Mouse (Mus musculus) CH12.LX (cell line): ENCODE measurements around the gene Mrpl55. TPM values are rescaled to one million over a fixed set of nuclear protein-coding genes. Genes with fewer than 3 reads are reported as not detected.
A peak's percentile ranks its signal among the peaks of the same experiment; 100 is the strongest.

ENCODE experiments used
- DNase-seq: peaks from one replicate; pipeline ENCODE4 v3.0.0-alpha.2; 2013; ENCODE audit errors: extremely low read depth
- H3K27ac ChIP-seq: 2 replicates; pipeline ENCODE4 v1.5.1; 2012; ENCODE audit warnings: low read depth, mild to moderate bottlenecking, control low read depth, moderate library complexity; ENCODE audit not compliant: insufficient read depth
- H3K27me3 ChIP-seq: replicated peaks from 2 replicates; pipeline ENCODE3; 2012; ENCODE audit warnings: inconsistent platforms
- H3K36me3 ChIP-seq, 2 experiments: replicated peaks in 1 of 2; 2 replicates each; pipeline versions ENCODE3 to v1.6.1; 2012; ENCODE audit warnings: inconsistent platforms in 1 of 2, low read length in 1 of 2, mild to moderate bottlenecking in 1 of 2, mixed read lengths in 1 of 2, moderate library complexity in 1 of 2; ENCODE audit not compliant: control insufficient read depth in 1 of 2, insufficient read depth in 1 of 2
- H3K4me1 ChIP-seq, 2 experiments: 2 replicates each; pipeline ENCODE4 v1.6.1; 2012; ENCODE audit warnings: inconsistent platforms in 1 of 2, moderate library complexity in 1 of 2; ENCODE audit not compliant: insufficient read depth in 2 of 2, control insufficient read depth in 1 of 2
- H3K4me2 ChIP-seq: 2 replicates; pipeline ENCODE4 v1.6.1; 2012; ENCODE audit warnings: low read depth, mild to moderate bottlenecking, control low read depth; ENCODE audit not compliant: poor library complexity, insufficient read depth, severe bottlenecking
- H3K4me3 ChIP-seq, 3 experiments: fragments of 150-350 bp in 1 of 3; sonication (generic) in 1 of 3; replicated peaks in 1 of 3; 2 replicates each; pipeline versions ENCODE3 to v1.5.1; 2011 to 2012; ENCODE audit warnings: low read depth in 2 of 3, low read length in 2 of 3, mild to moderate bottlenecking in 2 of 3, moderate library complexity in 2 of 3, control low read depth in 1 of 3, improper control_type of control experiment in 1 of 3, inconsistent platforms in 1 of 3, mixed read lengths in 1 of 3; ENCODE audit not compliant: poor library complexity in 1 of 3
- H3K79me2 ChIP-seq: replicated peaks from 2 replicates; pipeline ENCODE4 v1.6.1; 2012; ENCODE audit warnings: mild to moderate bottlenecking, moderate library complexity; ENCODE audit not compliant: control insufficient read depth, poor library complexity, insufficient read depth, severe bottlenecking; ENCODE audit errors: extremely low read depth
- H3K9ac ChIP-seq: 2 replicates; pipeline ENCODE4 v1.6.1; 2012; ENCODE audit warnings: low read depth, mild to moderate bottlenecking, control low read depth, moderate library complexity; ENCODE audit not compliant: insufficient read depth
- H3K9me3 ChIP-seq: replicated peaks from 2 replicates; pipeline ENCODE3; 2012; ENCODE audit warnings: low read length, inconsistent platforms, mixed read lengths
- BHLHE40 ChIP-seq: IDR thresholded peaks from 2 replicates; pipeline ENCODE4 v1.6.1; 2011; ENCODE audit warnings: mild to moderate bottlenecking, low read depth, low read length, improper control_type of control experiment
- CHD1 ChIP-seq: IDR thresholded peaks from 2 replicates; pipeline ENCODE4 v1.6.1; 2012; ENCODE audit warnings: low read depth, low read length, improper control_type of control experiment, inconsistent platforms
- CHD2 ChIP-seq: IDR thresholded peaks from 2 replicates; pipeline ENCODE4 v1.6.1; 2011; ENCODE audit warnings: low read length, improper control_type of control experiment
- CTCF ChIP-seq, 2 experiments: IDR thresholded peaks in 1 of 2; conservative IDR thresholded peaks in 1 of 2; 2 replicates each; pipeline ENCODE4 v1.5.1; 2011 to 2012; ENCODE audit warnings: low read depth in 2 of 2, low read length in 2 of 2, improper control_type of control experiment in 1 of 2, inconsistent platforms in 1 of 2, mild to moderate bottlenecking in 1 of 2, moderate library complexity in 1 of 2
- E2F4 ChIP-seq: IDR thresholded peaks from 2 replicates; pipeline ENCODE4 v1.6.1; 2011; ENCODE audit warnings: low read depth, low read length, improper control_type of control experiment; ENCODE audit not compliant: insufficient replicate concordance
- ELF1 ChIP-seq: IDR thresholded peaks from 2 replicates; pipeline ENCODE4 v1.6.1; 2014; ENCODE audit warnings: low read depth, mild to moderate bottlenecking, inconsistent platforms, low read length, improper control_type of control experiment
- EP300 ChIP-seq: IDR thresholded peaks from 2 replicates; pipeline ENCODE4 v1.6.1; 2011; ENCODE audit warnings: low read length, improper control_type of control experiment
- ETS1 ChIP-seq: conservative IDR thresholded peaks from 2 replicates; pipeline ENCODE4 v1.6.1; 2012; ENCODE audit warnings: low read depth, mild to moderate bottlenecking, inconsistent platforms, low read length, improper control_type of control experiment, moderate library complexity
- GABPA ChIP-seq: IDR thresholded peaks from 2 replicates; pipeline ENCODE4 v1.6.1; 2012; ENCODE audit warnings: low read depth, low read length, improper control_type of control experiment, inconsistent platforms; ENCODE audit not compliant: insufficient replicate concordance
- HCFC1 ChIP-seq: IDR thresholded peaks from 2 replicates; pipeline ENCODE4 v1.6.1; 2012; ENCODE audit warnings: low read depth, mild to moderate bottlenecking, inconsistent platforms, low read length, improper control_type of control experiment
- IRF4 ChIP-seq: IDR thresholded peaks from 2 replicates; pipeline ENCODE4 v1.6.1; 2014; ENCODE audit warnings: low read depth, mild to moderate bottlenecking, inconsistent platforms, low read length, improper control_type of control experiment
- JUN ChIP-seq: IDR thresholded peaks from 2 replicates; pipeline ENCODE4 v1.6.1; 2011; ENCODE audit warnings: low read depth, mild to moderate bottlenecking, low read length, improper control_type of control experiment, moderate library complexity; ENCODE audit not compliant: insufficient read depth
- JUND ChIP-seq: conservative IDR thresholded peaks from 2 replicates; pipeline ENCODE4 v1.6.1; 2011; ENCODE audit warnings: low read depth, low read length, improper control_type of control experiment
- KAT2A ChIP-seq: IDR thresholded peaks from 2 replicates; pipeline ENCODE4 v1.6.1; 2012; ENCODE audit warnings: low read length, improper control_type of control experiment, inconsistent platforms; ENCODE audit not compliant: insufficient replicate concordance
- MAFK ChIP-seq: IDR thresholded peaks from 2 replicates; pipeline ENCODE4 v1.6.1; 2011; ENCODE audit warnings: low read length, improper control_type of control experiment; ENCODE audit not compliant: insufficient replicate concordance
- MAX ChIP-seq: IDR thresholded peaks from 2 replicates; pipeline ENCODE4 v1.6.1; 2011; ENCODE audit warnings: low read length, improper control_type of control experiment
- MAZ ChIP-seq: IDR thresholded peaks from 2 replicates; pipeline ENCODE4 v1.6.1; 2012; ENCODE audit warnings: low read depth, mild to moderate bottlenecking, inconsistent platforms, low read length, improper control_type of control experiment, moderate library complexity
- MEF2A ChIP-seq: IDR thresholded peaks from 2 replicates; pipeline ENCODE4 v1.6.1; 2014; ENCODE audit warnings: low read depth, mild to moderate bottlenecking, inconsistent platforms, low read length, improper control_type of control experiment, borderline replicate concordance
- MXI1 ChIP-seq: IDR thresholded peaks from 2 replicates; pipeline ENCODE4 v1.6.1; 2011; ENCODE audit warnings: mild to moderate bottlenecking, low read depth, low read length, improper control_type of control experiment
- MYC ChIP-seq: IDR thresholded peaks from 2 replicates; pipeline ENCODE4 v1.6.1; 2011; ENCODE audit warnings: low read depth, mild to moderate bottlenecking, improper control_type of control experiment, low read length
- NELFE ChIP-seq: IDR thresholded peaks from 2 replicates; pipeline ENCODE4 v1.6.1; 2011; ENCODE audit warnings: low read depth, low read length, improper control_type of control experiment
- NRF1 ChIP-seq: IDR thresholded peaks from 2 replicates; pipeline ENCODE4 v1.6.1; 2014; ENCODE audit warnings: low read depth, mild to moderate bottlenecking, inconsistent platforms, low read length, improper control_type of control experiment, moderate library complexity
- PAX5 ChIP-seq: IDR thresholded peaks from 2 replicates; pipeline ENCODE4 v1.6.1; 2012; ENCODE audit warnings: low read length, inconsistent platforms, mixed read lengths
- POLR2A ChIP-seq: IDR thresholded peaks from 2 replicates; pipeline ENCODE4 v1.6.1; 2011; ENCODE audit warnings: low read depth, mild to moderate bottlenecking, improper control_type of control experiment, low read length
- POLR2AphosphoS2 ChIP-seq: IDR thresholded peaks from 2 replicates; pipeline ENCODE4 v1.6.1; 2011; ENCODE audit warnings: low read depth, low read length, improper control_type of control experiment
- RAD21 ChIP-seq: IDR thresholded peaks from 2 replicates; pipeline ENCODE4 v1.6.1; 2011; ENCODE audit warnings: low read depth, mild to moderate bottlenecking, low read length, improper control_type of control experiment, moderate library complexity
- RCOR1 ChIP-seq: conservative IDR thresholded peaks from 2 replicates; pipeline ENCODE4 v1.6.1; 2012; ENCODE audit warnings: low read depth, mild to moderate bottlenecking, inconsistent platforms, low read length, improper control_type of control experiment
- SIN3A ChIP-seq: IDR thresholded peaks from 2 replicates; pipeline ENCODE4 v1.6.1; 2012; ENCODE audit warnings: low read length, improper control_type of control experiment, inconsistent platforms
- SMC3 ChIP-seq: IDR thresholded peaks from 2 replicates; pipeline ENCODE4 v1.6.1; 2011; ENCODE audit warnings: low read depth, low read length, improper control_type of control experiment
- TBP ChIP-seq: conservative IDR thresholded peaks from 2 replicates; pipeline ENCODE4 v1.6.1; 2011; ENCODE audit warnings: low read depth, low read length, improper control_type of control experiment
- TCF12 ChIP-seq: IDR thresholded peaks from 2 replicates; pipeline ENCODE4 v1.6.1; 2014; ENCODE audit warnings: low read depth, mild to moderate bottlenecking, inconsistent platforms, low read length, improper control_type of control experiment
- UBTF ChIP-seq: IDR thresholded peaks from 2 replicates; pipeline ENCODE4 v1.6.1; 2012; ENCODE audit warnings: low read depth, mild to moderate bottlenecking, inconsistent platforms, low read length, improper control_type of control experiment, moderate library complexity
- USF1 ChIP-seq: IDR thresholded peaks from 2 replicates; pipeline ENCODE4 v1.6.1; 2014; ENCODE audit warnings: low read depth, mild to moderate bottlenecking, inconsistent platforms, low read length, improper control_type of control experiment
- USF2 ChIP-seq: conservative IDR thresholded peaks from 2 replicates; pipeline ENCODE4 v1.6.1; 2011; ENCODE audit warnings: low read depth, low read length, improper control_type of control experiment
- ZC3H11A ChIP-seq: IDR thresholded peaks from 2 replicates; pipeline ENCODE4 v1.6.1; 2012; ENCODE audit warnings: low read depth, mild to moderate bottlenecking, inconsistent platforms, low read length, improper control_type of control experiment
- ZKSCAN1 ChIP-seq: IDR thresholded peaks from 2 replicates; pipeline ENCODE4 v1.6.1; 2012; ENCODE audit warnings: low read depth, inconsistent platforms, low read length, improper control_type of control experiment, borderline replicate concordance
- ZMIZ1 ChIP-seq: IDR thresholded peaks from 2 replicates; pipeline ENCODE4 v1.6.1; 2012; ENCODE audit warnings: low read depth, mild to moderate bottlenecking, inconsistent platforms, low read length, improper control_type of control experiment
- ZNF384 ChIP-seq: IDR thresholded peaks from 2 replicates; pipeline ENCODE4 v1.6.1; 2012; ENCODE audit warnings: low read depth, low read length, improper control_type of control experiment, inconsistent platforms
- dilution Hi-C: fragments of 300-500 bp; cut with MboI; formaldehyde crosslinking; loops from 2 replicates; pipeline ENCODE4 v1.14.3; 2020; ENCODE audit warnings: low sequenced_read_pairs; ENCODE audit not compliant: extremely low pct_unique_long_range_greater_than_20kb, extremely low pct_ligation_motif_present
- in situ Hi-C: fragments of 300-500 bp; cut with MboI; formaldehyde crosslinking; loops from 3 replicates; pipeline ENCODE4 v1.14.3; 2019; ENCODE audit warnings: low sequenced_read_pairs, low pct_ligation_motif_present, low pct_unique_long_range_greater_than_20kb, mixed read lengths
- polyA plus RNA-seq: library from polyadenylated mRNA; unstranded; fragments of >175 nt; gene quantifications from 2 replicates; pipeline ENCODE4 v1.2.1, GENCODE M21; 2012; ENCODE audit warnings: low read depth; ENCODE audit not compliant: insufficient read length
- total RNA-seq, 2 experiments: library from RNA; depleted of rRNA; stranded (reverse); fragments of 300-350 nt in 1 of 2; fragments of >200 nt in 1 of 2; gene quantifications; 2 replicates each; pipeline ENCODE4 v1.2.3; 2012 to 2014

The Mrpl55 gene
- total and polyA plus RNA-seq, 3 experiments, result 74.4 to 92.9 (median 88.2) TPM

DNA sequence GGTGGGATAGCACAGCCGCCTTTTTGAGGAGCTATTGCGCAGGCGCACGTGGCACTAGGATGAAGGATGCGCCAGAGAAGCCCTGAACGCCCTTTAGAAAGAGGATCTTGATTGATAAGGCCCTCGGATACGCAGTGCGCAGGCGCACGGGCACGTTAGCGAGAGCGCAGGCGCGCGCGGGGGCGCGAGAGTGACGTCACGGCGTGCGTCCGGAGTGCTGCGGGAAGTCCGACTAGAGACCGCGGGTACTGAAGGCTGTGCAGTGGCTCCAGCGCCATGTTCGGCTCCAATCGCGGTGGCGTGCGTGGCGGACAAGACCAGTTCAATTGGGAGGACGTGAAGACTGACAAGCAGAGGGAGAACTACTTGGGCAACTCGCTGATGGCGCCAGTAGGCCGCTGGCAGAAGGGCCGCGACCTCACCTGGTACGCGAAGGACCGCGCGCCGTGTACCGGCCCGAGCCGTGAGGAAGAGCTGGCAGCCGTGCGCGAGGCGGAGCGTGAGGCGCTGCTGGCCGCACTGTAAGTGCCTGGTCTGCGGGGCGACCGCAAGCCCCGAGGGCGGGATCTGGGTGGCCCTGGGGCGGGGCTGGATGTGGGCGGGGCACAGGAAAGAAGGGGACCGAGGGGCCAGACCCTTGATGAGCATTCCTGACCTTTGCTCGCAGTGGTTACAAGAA is 6.0 kb downstream of the Mrpl55 start, which contains the start of gene 2310033P09Rik:
Gene 2310033P09Rik, plus strand, starts transcription at position 169 of the 679 bp plus-strand sequence.
- dilution Hi-C loops, result no loop called here
- Histone ChIP-seq H3K4me1 (peaks cover 5 to 46% of the 10 kb centered on the region in 2 experiments; a peak in 3 of 4 replicates), H3K9ac (peak within 1 kb of the TSS; percentile 79), H3K79me2 (peaks cover 11% of the 10 kb centered on the region), H3K9me3 (no peaks in the 10 kb centered on the region), H3K4me3 (peak within 1 kb of the TSS; percentile 74 to 83 (median 81)), H3K27ac (peak within 1 kb of the TSS; percentile 80), H3K27me3 (no peaks in the 10 kb centered on the region), H3K36me3 (peaks cover 61 to 76% of the 10 kb centered on the region in 2 experiments), H3K4me2 (peak within 1 kb of the TSS; percentile 91)
- peak; percentile 98 for DNase-seq
- in situ Hi-C loops, result no loop called here
- TF ChIP-seq RAD21 (no peak), USF2 (no peak; the same call in 1 of the 2 replicates), ZMIZ1 (peak; percentile 83; the same call in 1 of the 2 replicates), ZC3H11A (no peak), BHLHE40 (no peak; the same call in 1 of the 2 replicates), MAZ (no peak; the same call in 1 of the 2 replicates), MXI1 (peak; percentile 83), MAFK (no peak), ETS1 (no peak), USF1 (no peak), NELFE (peak; percentile 95), MEF2A (peak; percentile 49), MAX (peak; percentile 96), PAX5 (no peak), JUN (peak; percentile 56; the same call in 1 of the 2 replicates), CHD2 (peak; percentile 33), TBP (peak; percentile 54), E2F4 (peak; percentile 90; the same call in 1 of the 2 replicates), MYC (peak; percentile 82), SIN3A (0 out of 2 replicates have a peak, but pooled peaks have one; percentile 56), KAT2A (peak; percentile 74; the same call in 1 of the 2 replicates), CHD1 (no peak; the same call in 1 of the 2 replicates), EP300 (no peak), NRF1 (peak; percentile 96), RCOR1 (peak; percentile 76; the same call in 1 of the 2 replicates), POLR2AphosphoS2 (peak; percentile 91), GABPA (no peak), ZNF384 (no peak), POLR2A (peak; percentile 96), HCFC1 (peak; percentile 87), JUND (peak; percentile 66; the same call in 1 of the 2 replicates), UBTF (no peak), ELF1 (peak; percentile 88), IRF4 (peak; percentile 17; the same call in 1 of the 2 replicates), CTCF (conservative IDR thresholded peaks at IDR 0.05 in 1 of 2, IDR thresholded peaks at IDR 0.05 in 1 of 2; ENCODE audit: low read depth in 2 of 2, low read length in 2 of 2) (no peak), SMC3 (no peak), TCF12 (peak; percentile 84), ZKSCAN1 (0 out of 2 replicates have a peak, but pooled peaks have one; percentile 3)
- TF ChIP-seq, all 38 proteins: peak for 22
